Mouse (Mus musculus) adrenal gland, postnatal 25 days (tissue): ENCODE data around the gene Slc12a4. TPM values are rescaled to one million over a fixed set of nuclear protein-coding genes. Genes with fewer than 3 reads are reported as not detected.
A peak's percentile ranks its signal among the peaks of the same experiment; 100 is the strongest.

Source experiments
- DNase-seq: peaks from one replicate; pipeline ENCODE4 v3.0.0; 2021; ENCODE audit warnings: mixed read lengths
- microRNA-seq, 2 experiments: library from miRNA; unstranded; fragments of <30 nt; microRNA quantifications; one replicate each; pipeline ENCODE4 v1.2.0; 2021
- total RNA-seq: library from RNA; stranded (reverse); gene quantifications from 2 replicates; pipeline ENCODE4 v1.2.3, GENCODE M21; 2021

Slc12a4 gene
- total RNA-seq, 1 experiment from 2014 or later, result 43.5 TPM

GRCm38 (mm10) chr8:105932525-105932924 lies 33.4 kb downstream of the Slc12a4 start:
- DNase-seq, result no peak

GRCm38 (mm10) chr8:105931271-105931670 lies 34.6 kb downstream of the Slc12a4 start:
- DNase-seq, result no peak

GRCm38 (mm10) chr8:105930602-105931001 lies 35.3 kb downstream of the Slc12a4 start:
- DNase-seq, result peak; percentile 90

GRCm38 (mm10) chr8:105925123-105925522 lies 40.8 kb downstream of the Slc12a4 start:
- no peak for DNase-seq

- no peak for DNase-seq
Observed at GRCm38 (mm10) chr8:105919390-105919789, 46.5 kb downstream of the Slc12a4 start.

GRCm38 (mm10) chr8:105900941-105901616 lies 64.8 kb downstream of the Slc12a4 start:
- no peak for DNase-seq

- DNase-seq, result peak; percentile 93
Observed at GRCm38 (mm10) chr8:105900180-105900940, 65.5 kb downstream of the Slc12a4 start, which contains the start of gene Pskh1. Gene Pskh1, plus strand, starts transcription at chr8:105900441.

GRCm38 (mm10) chr8:105897801-105898480 lies 68.0 kb downstream of the Slc12a4 start:
- no peak for DNase-seq

Small RNAs within 50 kb of the gene (microRNA-seq; reads per million reads assigned to microRNA genes)
- 0.34 to 0.36 reads per million in 2 experiments for gene Mir7074

Other genes with a start within 250 kb of the Slc12a4 start
- gene Gfod2, start 207.4 kb downstream of the Slc12a4 start, total RNA-seq, result 9.3 and 9.6 TPM in 2 replicates
- 25.4 and 29.5 TPM in 2 replicates for gene Ranbp10, start 138.7 kb downstream of the Slc12a4 start, total RNA-seq
- gene Tsnaxip1, start 138.4 kb downstream of the Slc12a4 start, total RNA-seq, result not detected in 2 replicates
- gene Cenpt, start 112.8 kb downstream of the Slc12a4 start, total RNA-seq, result 7.5 and 9.2 TPM in 2 replicates
- gene Thap11, start 111.0 kb downstream of the Slc12a4 start, total RNA-seq, result 38.0 and 40.1 TPM in 2 replicates
- gene Nutf2, start 105.5 kb downstream of the Slc12a4 start, total RNA-seq, result 36.3 and 56.0 TPM in 2 replicates
- gene Edc4, start 85.2 kb downstream of the Slc12a4 start, total RNA-seq, result 33.5 and 38.6 TPM in 2 replicates
- 1.9 TPM in 1 of 2 replicates, not detected in the other for gene Nrn1l, start 72.5 kb downstream of the Slc12a4 start, total RNA-seq
- gene Pskh1, start 65.7 kb downstream of the Slc12a4 start, total RNA-seq, result 32.3 and 38.1 TPM in 2 replicates
- gene Ctrl, start 32.2 kb downstream of the Slc12a4 start, total RNA-seq, result 0.91 TPM in 1 of 2 replicates, not detected in the other
- 70.6 and 74.9 TPM in 2 replicates for gene Psmb10, start 27.7 kb downstream of the Slc12a4 start, total RNA-seq
- gene Lcat, start 22.7 kb downstream of the Slc12a4 start, total RNA-seq, result 1.9 and 7.7 TPM in 2 replicates
- gene Dpep3, start 13.3 kb upstream of the Slc12a4 start, total RNA-seq, result not detected in 2 replicates
- 12.5 and 16.8 TPM in 2 replicates for gene Dus2, start 25.2 kb upstream of the Slc12a4 start, total RNA-seq
- gene Dpep2nb, start 39.9 kb upstream of the Slc12a4 start, total RNA-seq, result not detected in 2 replicates
- gene Ddx28, start 45.8 kb upstream of the Slc12a4 start, total RNA-seq, result 14.7 and 17.9 TPM in 2 replicates
- gene Nfatc3, start 92.7 kb upstream of the Slc12a4 start, total RNA-seq, result 54.9 TPM in 2 replicates
- 2.0 and 3.9 TPM in 2 replicates for gene Esrp2, start 170.9 kb upstream of the Slc12a4 start, total RNA-seq
- gene Pla2g15, start 184.3 kb upstream of the Slc12a4 start, total RNA-seq, result 27.6 and 27.7 TPM in 2 replicates
- 25.6 and 29.0 TPM in 2 replicates for gene Slc7a6, start 202.8 kb upstream of the Slc12a4 start, total RNA-seq
- 28.5 and 30.2 TPM in 2 replicates for gene Slc7a6os, start 244.8 kb upstream of the Slc12a4 start, total RNA-seq
- 28.4 and 31.1 TPM in 2 replicates for gene Prmt7, start 244.8 kb upstream of the Slc12a4 start, total RNA-seq